Mouse (Mus musculus): Measurements from ENCODE around the gene Blvrb. TPM values are rescaled to one million over a fixed set of nuclear protein-coding genes. Genes with fewer than 3 reads are reported as not detected.

Gene Blvrb
- total and polyA plus RNA-seq, 3 experiments = 210 to 245 TPM; not detected in 1

DNA sequence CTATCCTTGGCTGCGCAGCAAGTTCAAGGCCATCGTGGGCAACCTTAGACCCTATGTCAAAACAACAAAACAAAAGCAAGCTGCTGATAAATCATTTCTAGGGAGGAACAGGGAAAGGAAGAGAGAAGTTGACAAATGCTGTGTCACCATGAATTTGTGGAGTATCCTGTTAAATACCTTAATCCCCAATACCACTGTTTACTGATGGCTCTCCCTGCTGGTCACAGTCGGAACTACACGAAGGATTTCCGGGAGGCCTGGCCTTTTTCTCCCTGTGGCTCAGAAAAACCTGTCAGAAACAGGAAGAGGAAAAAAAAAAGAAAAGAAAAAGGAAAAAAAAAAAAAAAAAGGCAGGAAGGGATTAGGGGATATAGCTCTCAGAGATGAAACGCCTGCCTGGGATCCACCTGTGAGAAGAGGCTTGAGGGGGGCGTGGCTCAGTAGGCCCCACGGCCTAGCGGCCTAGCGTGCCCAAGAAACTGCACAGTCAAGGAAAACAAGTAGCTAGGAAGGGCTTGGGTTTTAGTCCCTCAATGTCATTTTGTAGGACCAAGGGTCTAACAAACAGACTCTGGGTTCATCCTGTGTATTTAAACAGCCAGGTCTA is 1.6 kb downstream of the Blvrb start (continued):
- TF ChIP-seq GATA1 (IDR thresholded peaks at IDR 0.05; ENCODE audit: low read depth, low read length) (no peak; the same call in 1 of the 2 replicates), MYB (IDR thresholded peaks at IDR 0.05; ENCODE audit: low read depth, low read length) (no peak), POLR2AphosphoS5 (IDR thresholded peaks at IDR 0.05; ENCODE audit: borderline replicate concordance, low read depth, low read length) (no peak), MEF2A (IDR thresholded peaks at IDR 0.05; ENCODE audit: extremely low read depth, insufficient replicate concordance, low read depth, low read length, poor library complexity, severe bottlenecking) (no peak), BHLHE40 (IDR thresholded peaks at IDR 0.05; ENCODE audit: borderline replicate concordance, low read depth, low read length) (no peak), ZNF384 (IDR thresholded peaks at IDR 0.05; ENCODE audit: low read depth, low read length) (peak; percentile 64), NELFE (IDR thresholded peaks at IDR 0.05; ENCODE audit: low read depth, low read length) (no peak), ETS1 (IDR thresholded peaks at IDR 0.05; ENCODE audit: low read depth, low read length) (peak; percentile 35; the same call in 1 of the 2 replicates), ZKSCAN1 (IDR thresholded peaks at IDR 0.05; ENCODE audit: low read depth, low read length) (no peak)

DNA sequence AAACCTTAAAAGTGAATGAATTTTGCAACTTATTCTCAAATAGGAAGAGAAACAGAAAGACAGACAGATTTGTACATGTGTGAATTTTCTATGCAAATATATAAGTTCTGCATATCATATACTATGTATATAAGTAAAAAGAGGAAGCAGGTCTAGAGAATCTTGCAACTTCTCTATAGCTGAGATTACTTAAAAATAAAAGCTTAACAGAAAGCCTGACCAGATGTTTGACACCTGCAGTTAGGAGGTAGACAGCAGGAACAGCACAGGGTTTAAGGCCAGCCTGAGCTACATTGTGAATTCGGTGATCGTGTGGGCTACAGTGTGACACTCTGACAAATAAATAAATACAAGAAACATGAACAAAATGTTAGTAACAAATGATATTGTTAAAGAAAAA is 3.6 kb downstream of the Blvrb start:
- peaks cover 8 to 31% of the 10 kb centered on the region in 2 experiments for H3K4me1 ChIP-seq (ENCODE audit: control insufficient read depth in 1 of 2, insufficient read depth in 2 of 2, low read length in 2 of 2)
- H3K9me3 ChIP-seq (replicated peaks; ENCODE audit: insufficient read depth, low read length) = no peaks in the 10 kb centered on the region
- no peak for TF ChIP-seq HCFC1 (IDR thresholded peaks at IDR 0.05; ENCODE audit: low read depth, low read length)
- TF ChIP-seq USF2 (IDR thresholded peaks at IDR 0.05; ENCODE audit: borderline replicate concordance in 1 of 2, insufficient read depth in 1 of 2, low read depth in 1 of 2, low read length in 2 of 2) = no peak
- peak; percentile 78 for TF ChIP-seq TCF12 (IDR thresholded peaks at IDR 0.05; ENCODE audit: low read depth, low read length)
- TF ChIP-seq EP300 (IDR thresholded peaks at IDR 0.05; ENCODE audit: low read depth in 1 of 2, low read length in 2 of 2) = peak in 1 of 2 experiments; percentile 47; a peak in 1 of 4 replicates
- TF ChIP-seq RCOR1 (IDR thresholded peaks at IDR 0.05; ENCODE audit: low read depth, low read length) = peak; percentile 97
- TF ChIP-seq ETS1 (IDR thresholded peaks at IDR 0.05; ENCODE audit: low read depth, low read length) = peak; percentile 53; the same call in 1 of the 2 replicates
- TF ChIP-seq NRF1 (IDR thresholded peaks at IDR 0.05; ENCODE audit: insufficient read depth, low read depth, low read length, poor library complexity, severe bottlenecking) = no peak
- H3K36me3 ChIP-seq (ENCODE audit: control insufficient read depth in 1 of 2, insufficient read depth in 2 of 2, low read length in 2 of 2) = peaks cover 0 to 45% of the 10 kb centered on the region in 2 experiments; a peak in 3 of 4 replicates
- peaks cover 21% of the 10 kb centered on the region for H3K79me2 ChIP-seq (ENCODE audit: control insufficient read depth, insufficient read depth, low read length, poor library complexity)
- H3K27me3 ChIP-seq (ENCODE audit: control insufficient read depth in 1 of 2, insufficient read depth in 2 of 2, low read length in 2 of 2) = no peaks in the 10 kb centered on the region
- H3K27ac ChIP-seq (ENCODE audit: control insufficient read depth, low read depth, low read length) = no peak overlapping the region
- H3K9ac ChIP-seq (ENCODE audit: control insufficient read depth, low read depth, low read length, poor library complexity, severe bottlenecking) = no peak overlapping the region
- H3K4me3 ChIP-seq (ENCODE audit: control insufficient read depth in 1 of 2, insufficient read depth in 1 of 2, low read depth in 2 of 2, low read length in 2 of 2) = no peak overlapping the region
- peak; percentile 51 for DNase-seq (ENCODE audit: low read depth, low spot score)
